Mouse (Mus musculus) bone marrow, adult 2 months (tissue): ENCODE data around the gene Slc9a8.

Source experiments
- CTCF ChIP-seq: fragments of 200-500 bp; IDR thresholded peaks from 2 replicates; pipeline ENCODE4 v1.5.1; 2011; ENCODE audit warnings: low read length, control low read depth; ENCODE audit not compliant: control insufficient read depth, insufficient read depth
- POLR2A ChIP-seq: fragments of 200-500 bp; IDR thresholded peaks from 2 replicates; pipeline ENCODE4 v1.6.1; 2011; ENCODE audit warnings: low read depth, mild to moderate bottlenecking, control low read depth, low read length, borderline replicate concordance; ENCODE audit not compliant: control insufficient read depth

DNA sequence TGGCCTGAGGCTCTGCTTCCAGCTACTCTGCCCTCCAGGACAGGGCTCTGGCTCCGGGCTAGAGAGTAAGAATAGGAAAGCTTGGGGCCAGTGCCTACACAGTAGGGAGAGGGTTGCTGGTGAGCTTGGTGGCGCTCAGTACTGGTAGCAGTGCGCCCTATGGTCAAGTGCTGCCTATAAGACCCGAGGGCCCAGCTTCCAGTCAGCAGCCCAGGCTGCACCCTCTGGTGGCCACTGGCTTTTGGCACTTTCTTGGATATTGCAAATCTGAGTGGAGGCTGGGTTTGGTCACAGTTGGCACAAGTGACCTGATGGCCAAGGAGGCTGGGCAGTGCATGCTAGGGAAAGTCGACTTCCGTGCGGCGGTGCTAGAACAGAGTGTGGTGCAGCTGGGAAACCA lies 29.1 kb downstream of the Slc9a8 start:
- TF ChIP-seq CTCF, result no peak
- TF ChIP-seq POLR2A, result no peak
